Mouse (Mus musculus) liver, embryonic 14.5 days (tissue): ENCODE measurements around the gene Rasa4. TPM values are rescaled to one million over a fixed set of nuclear protein-coding genes. Genes with fewer than 3 reads are reported as not detected.
A peak's percentile ranks its signal among the peaks of the same experiment; 100 is the strongest.

Experiments
- ATAC-seq: fragments of 200-750 bp; cut with Nextera tagmentation; 2 replicates; pipeline ENCODE4 v1.8.0; 2017; ENCODE audit warnings: moderate number of reproducible peaks, mild to moderate bottlenecking, moderate library complexity; ENCODE audit not compliant: insufficient read depth
- DNase-seq, 3 experiments: peaks; one replicate each; pipeline ENCODE4 v3.0.0-alpha.2; 2012 to 2013; ENCODE audit warnings: low read depth in 3 of 3, low spot score in 3 of 3
- H3K27ac ChIP-seq: fragments of 300-500 bp; sonication (generic); 2 replicates; pipeline ENCODE4 v1.5.1; 2014; ENCODE audit warnings: moderate library complexity, mild to moderate bottlenecking, control low read depth, inconsistent platforms
- H3K27me3 ChIP-seq: fragments of 300-500 bp; sonication (generic); 2 replicates; pipeline ENCODE4 v1.6.1; 2014; ENCODE audit warnings: mild to moderate bottlenecking, low read length, moderate library complexity; ENCODE audit not compliant: control insufficient read depth, insufficient read depth
- H3K36me3 ChIP-seq: fragments of 300-500 bp; sonication (generic); replicated peaks from 2 replicates; pipeline ENCODE4 v1.6.1; 2014; ENCODE audit warnings: low read depth; ENCODE audit not compliant: control insufficient read depth, insufficient read depth
- H3K4me1 ChIP-seq, 2 experiments: fragments of 200-500 bp in 1 of 2; fragments of 300-500 bp in 1 of 2; sonication (generic) in 1 of 2; replicated peaks; 2 replicates each; pipeline ENCODE4 v1.6.1; 2012 to 2014; ENCODE audit warnings: antibody characterized with exemption in 1 of 2, inconsistent platforms in 1 of 2, low read length in 1 of 2; ENCODE audit not compliant: control insufficient read depth in 2 of 2, insufficient read depth in 2 of 2
- H3K4me2 ChIP-seq: fragments of 300-500 bp; sonication (generic); 2 replicates; pipeline ENCODE4 v1.6.1; 2014; ENCODE audit warnings: low read depth, mild to moderate bottlenecking, control low read depth, moderate library complexity
- H3K4me3 ChIP-seq, 2 experiments: fragments of 200-500 bp in 1 of 2; fragments of 300-500 bp in 1 of 2; sonication (generic) in 1 of 2; 2 replicates each; pipeline ENCODE4 v1.5.1; 2012 to 2014; ENCODE audit warnings: low read depth in 2 of 2, low read length in 2 of 2, mild to moderate bottlenecking in 2 of 2, control low read depth in 1 of 2, inconsistent platforms in 1 of 2, moderate library complexity in 1 of 2; ENCODE audit not compliant: insufficient read depth in 1 of 2
- H3K9ac ChIP-seq: fragments of 300-500 bp; sonication (generic); replicated peaks from 2 replicates; pipeline ENCODE4 v1.6.1; 2014; ENCODE audit warnings: mild to moderate bottlenecking, control low read depth, moderate library complexity
- H3K9me3 ChIP-seq: fragments of 300-500 bp; sonication (generic); 2 replicates; pipeline ENCODE4 v1.6.1; 2016; ENCODE audit warnings: low read length, mixed read lengths; ENCODE audit not compliant: control insufficient read depth
- CTCF ChIP-seq: IDR thresholded peaks from 2 replicates; pipeline ENCODE4 v1.5.1; 2016; ENCODE audit warnings: antibody characterized with exemption, low read depth, control low read depth
- EP300 ChIP-seq: IDR thresholded peaks from 2 replicates; pipeline ENCODE4 v1.6.1; 2016; ENCODE audit warnings: antibody characterized with exemption, low read depth
- WGBS: fragments of 180-500 bp; shearing (Covaris S2); extraction: QIAGEN DNeasy Blood & Tissue Kit; methylation state at CpG from one replicate; pipeline ENCODE4 v1.1.7; 2014; ENCODE audit not compliant: insufficient replicate concordance; 5-methylcytosine and 5-hydroxymethylcytosine counted together
- polyA plus RNA-seq, 2 experiments: library from polyadenylated mRNA; depleted of rRNA in 1 of 2; stranded (reverse) in 1 of 2; unstranded in 1 of 2; fragments of >200 nt; fragmentation: Nextera tagmentation in 1 of 2; extraction: Ambion mirVana in 1 of 2; gene quantifications; 2 replicates each; pipeline versions ENCODE4 v1.2.1 to v1.2.3; 2012 to 2014

Rasa4 gene
- polyA plus RNA-seq, 2 experiments, result 0.93 to 1.4 TPM

- no peak for DNase-seq
- Histone ChIP-seq H3K27me3 (no peaks in the 10 kb centered on the region), H3K4me2 (no peak overlapping the region), H3K27ac (no peak overlapping the region), H3K4me3 (peak overlapping the region in 1 of 2 experiments; percentile 7; a peak in 1 of 4 replicates), H3K36me3 (no peaks in the 10 kb centered on the region), H3K4me1 (peaks cover 0 to 5% of the 10 kb centered on the region in 2 experiments; a peak in 2 of 4 replicates), H3K9ac (no peak overlapping the region), H3K9me3 (no peaks in the 10 kb centered on the region)
- TF ChIP-seq EP300 (no peak), CTCF (no peak)
- 17% methylated on average over 5 of the region's 5 CpGs for WGBS
- no peak for ATAC-seq
These were observed 43.5 kb upstream of the Rasa4 start for GRCm38 (mm10) chr5:136040210-136040609.

- Histone ChIP-seq H3K36me3 (no peaks in the 10 kb centered on the region), H3K4me2 (no peak overlapping the region), H3K27ac (no peak overlapping the region), H3K27me3 (no peaks in the 10 kb centered on the region), H3K9ac (no peak overlapping the region), H3K4me3 (no peak overlapping the region), H3K9me3 (no peaks in the 10 kb centered on the region), H3K4me1 (peaks cover 0 to 5% of the 10 kb centered on the region in 2 experiments; a peak in 2 of 4 replicates)
- DNase-seq, result peak in 1 of 3 experiments; percentile 10
- WGBS, result 22% methylated on average over 2 of the region's 2 CpGs
- no peak for ATAC-seq
- no peak for TF ChIP-seq EP300
- TF ChIP-seq CTCF, result no peak
These were observed 42.5 kb upstream of the Rasa4 start for GRCm38 (mm10) chr5:136041260-136041659.

GRCm38 (mm10) chr5:136041666-136042065, 42.0 kb upstream of the Rasa4 start:
- Histone ChIP-seq H3K27ac (no peak overlapping the region), H3K4me1 (peaks cover 0 to 5% of the 10 kb centered on the region in 2 experiments; a peak in 2 of 4 replicates), H3K27me3 (no peaks in the 10 kb centered on the region), H3K36me3 (no peaks in the 10 kb centered on the region), H3K4me2 (no peak overlapping the region), H3K9ac (no peak overlapping the region), H3K4me3 (no peak overlapping the region), H3K9me3 (no peaks in the 10 kb centered on the region)
- WGBS, result 79% methylated on average over 8 of the region's 8 CpGs
- no peak for TF ChIP-seq CTCF
- no peak for TF ChIP-seq EP300
- no peak for ATAC-seq
- DNase-seq, result no peak

- H3K4me3 ChIP-seq, result no peak overlapping the region
- DNase-seq, result no peak
- H3K27me3 ChIP-seq, result no peaks in the 10 kb centered on the region
- TF ChIP-seq EP300 (no peak), CTCF (peak; percentile 69)
- no peak overlapping the region for H3K4me2 ChIP-seq
- no peak overlapping the region for H3K9ac ChIP-seq
- no peak for ATAC-seq
- no peaks in the 10 kb centered on the region; a peak in 1 of 4 replicates for H3K4me1 ChIP-seq
- no peak overlapping the region for H3K27ac ChIP-seq
- WGBS, result 50% methylated on average over 13 of the region's 13 CpGs
- H3K9me3 ChIP-seq, result no peaks in the 10 kb centered on the region
- H3K36me3 ChIP-seq, result no peaks in the 10 kb centered on the region
These were observed 38.9 kb upstream of the Rasa4 start for GRCm38 (mm10) chr5:136044865-136045264.

- no peaks in the 10 kb centered on the region for H3K27me3 ChIP-seq
- no peaks in the 10 kb centered on the region for H3K36me3 ChIP-seq
- WGBS, result 30% methylated on average over 9 of the region's 9 CpGs
- H3K27ac ChIP-seq, result no peak overlapping the region
- H3K4me3 ChIP-seq, result no peak overlapping the region
- H3K9ac ChIP-seq, result no peak overlapping the region
- H3K4me1 ChIP-seq, result no peaks in the 10 kb centered on the region
- TF ChIP-seq EP300 (no peak), CTCF (peak; percentile 54)
- no peak overlapping the region for H3K4me2 ChIP-seq
- ATAC-seq (no peak), DNase-seq (no peak)
- H3K9me3 ChIP-seq, result no peaks in the 10 kb centered on the region
These were observed 38.3 kb upstream of the Rasa4 start for GRCm38 (mm10) chr5:136045408-136045807.
